Mouse (Mus musculus): ENCODE measurements around the gene Bfar. TPM values are rescaled to one million over a fixed set of nuclear protein-coding genes. Genes with fewer than 3 reads are reported as not detected.
"Not testable (repeated sequence)": the region's sequence is repeated elsewhere in the genome, so short reads cannot be mapped to it uniquely, and the experiment has no call there.

The Bfar gene
- total and polyA plus RNA-seq, 2 experiments from 2014 or later, result 38.3 to 38.9 TPM

DNA sequence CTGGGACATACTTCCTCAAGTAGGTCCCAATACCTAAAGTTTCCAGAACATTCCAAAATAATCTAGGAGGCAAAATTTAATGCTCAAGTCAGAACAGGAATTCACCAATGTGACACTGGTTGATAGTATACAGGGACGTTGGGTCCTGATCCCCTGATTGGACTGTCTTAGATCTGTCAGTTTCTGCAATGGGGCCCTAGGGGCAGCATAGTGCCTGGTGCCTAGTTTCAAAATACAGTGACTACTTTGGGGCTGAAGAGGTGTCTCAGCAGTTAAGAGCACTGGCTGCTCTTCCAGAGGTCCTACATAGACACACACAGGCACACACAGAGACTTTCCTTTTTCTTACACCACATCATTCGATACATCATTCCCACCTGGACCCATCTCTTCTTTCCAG lies 69.2 kb downstream of the Bfar start:
- 79% methylated on average over 2 of the region's 2 CpGs for WGBS
- ATAC-seq (ENCODE audit: low FRiP score) (no peak), DNase-seq (ENCODE audit: low spot score) (no peak)
- H3K27ac ChIP-seq (ENCODE audit: low read depth, low read length), result no peak overlapping the region
- H3K9ac ChIP-seq (replicated peaks; ENCODE audit: low read length, poor library complexity, severe bottlenecking), result no peak overlapping the region
- H3K4me2 ChIP-seq (ENCODE audit: low read depth, low read length, poor library complexity, severe bottlenecking), result no peak overlapping the region
- no peaks in the 10 kb centered on the region for H3K4me1 ChIP-seq (ENCODE audit: insufficient read depth, low read length)
- H3K27me3 ChIP-seq (ENCODE audit: insufficient read depth, low read length), result no peaks in the 10 kb centered on the region
- no peak for TF ChIP-seq CTCF (IDR thresholded peaks at IDR 0.05)
- H3K36me3 ChIP-seq (ENCODE audit: insufficient read depth, low read length), result no peaks in the 10 kb centered on the region
- no peaks in the 10 kb centered on the region for H3K9me3 ChIP-seq (ENCODE audit: low read length)
- H3K4me3 ChIP-seq (ENCODE audit: low read depth, low read length), result no peak overlapping the region

DNA sequence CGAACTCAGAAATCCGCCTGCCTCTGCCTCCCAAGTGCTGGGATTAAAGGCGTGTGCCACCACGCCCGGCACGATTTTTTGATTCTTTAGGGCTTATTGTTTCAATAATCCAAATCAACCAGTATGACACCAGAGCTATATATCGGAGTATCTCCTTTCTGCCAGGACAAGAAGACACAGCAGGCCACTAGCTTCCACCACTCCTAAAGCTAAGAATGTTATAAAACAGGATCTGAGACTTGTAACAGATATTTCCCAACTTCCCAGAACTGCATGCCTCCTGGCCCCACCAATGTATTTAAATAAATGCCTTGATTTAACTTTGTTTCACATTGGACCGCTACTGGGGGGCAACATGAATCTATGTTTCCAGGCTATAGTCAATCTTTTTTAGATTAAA lies 76.0 kb downstream of the Bfar start:
- Histone ChIP-seq H3K36me3 (ENCODE audit: insufficient read depth, low read length) (no peaks in the 10 kb centered on the region), H3K4me1 (ENCODE audit: insufficient read depth, low read length) (no peaks in the 10 kb centered on the region), H3K27ac (ENCODE audit: low read depth, low read length) (no peak overlapping the region), H3K27me3 (ENCODE audit: insufficient read depth, low read length) (no peaks in the 10 kb centered on the region), H3K9me3 (ENCODE audit: low read length) (no peaks in the 10 kb centered on the region), H3K4me3 (ENCODE audit: low read depth, low read length) (no peak overlapping the region), H3K9ac (replicated peaks; ENCODE audit: low read length, poor library complexity, severe bottlenecking) (no peak overlapping the region), H3K4me2 (ENCODE audit: low read depth, low read length, poor library complexity, severe bottlenecking) (no peak overlapping the region)
- WGBS, result 91% methylated on average over 8 of the region's 8 CpGs
- DNase-seq (ENCODE audit: low spot score) (no peak), ATAC-seq (ENCODE audit: low FRiP score) (no peak)
- no peak for TF ChIP-seq CTCF (IDR thresholded peaks at IDR 0.05)

DNA sequence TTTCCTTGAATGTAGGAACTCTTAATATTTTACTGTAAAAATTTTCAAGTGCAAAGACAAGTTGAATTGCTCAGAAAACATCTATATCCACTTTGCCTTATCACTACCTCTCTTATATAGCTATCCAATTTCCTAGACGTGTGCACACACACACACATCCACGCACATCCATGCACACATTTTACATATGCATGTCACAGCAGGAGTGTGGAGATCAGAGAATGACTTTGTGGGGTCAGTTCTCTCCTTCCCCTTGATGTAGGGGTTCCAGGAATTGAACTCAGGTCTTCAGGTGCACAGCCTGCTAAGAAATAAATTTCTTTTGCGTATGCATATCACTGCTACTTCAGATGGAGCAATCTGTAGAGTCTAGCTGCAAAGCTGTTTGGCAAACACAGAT lies 76.5 kb downstream of the Bfar start:
- WGBS, result 67% methylated on average over 3 of the region's 3 CpGs
- H3K4me3 ChIP-seq (ENCODE audit: low read depth, low read length), result no peak overlapping the region
- H3K27ac ChIP-seq (ENCODE audit: low read depth, low read length), result no peak overlapping the region
- no peaks in the 10 kb centered on the region for H3K9me3 ChIP-seq (ENCODE audit: low read length)
- no peaks in the 10 kb centered on the region for H3K4me1 ChIP-seq (ENCODE audit: insufficient read depth, low read length)
- no peak for DNase-seq (ENCODE audit: low spot score)
- no peak for TF ChIP-seq CTCF (IDR thresholded peaks at IDR 0.05)
- no peaks in the 10 kb centered on the region for H3K27me3 ChIP-seq (ENCODE audit: insufficient read depth, low read length)
- H3K36me3 ChIP-seq (ENCODE audit: insufficient read depth, low read length), result no peaks in the 10 kb centered on the region
- H3K4me2 ChIP-seq (ENCODE audit: low read depth, low read length, poor library complexity, severe bottlenecking), result no peak overlapping the region
- no peak for ATAC-seq (ENCODE audit: low FRiP score)
- no peak overlapping the region for H3K9ac ChIP-seq (replicated peaks; ENCODE audit: low read length, poor library complexity, severe bottlenecking)

DNA sequence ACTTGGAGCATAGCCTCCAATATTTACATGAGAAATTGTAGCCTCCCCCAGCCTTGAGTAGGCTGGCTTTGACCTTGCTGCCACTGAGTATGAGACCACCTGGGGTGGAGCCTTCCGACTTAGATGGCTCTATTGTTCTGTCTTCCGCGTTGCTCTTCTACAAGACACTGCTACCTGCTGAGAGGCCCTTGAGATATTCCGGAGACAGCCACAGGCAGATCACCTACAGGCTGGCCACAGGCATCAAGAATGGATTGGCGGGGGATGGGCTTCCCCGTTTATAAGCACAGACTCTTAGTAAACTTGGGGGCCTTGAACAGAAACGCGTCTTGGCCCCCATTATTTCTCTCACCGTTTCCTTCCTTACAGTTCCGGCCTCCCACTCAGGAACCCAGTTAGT lies 77.2 kb downstream of the Bfar start:
- H3K9ac ChIP-seq (replicated peaks; ENCODE audit: low read length, poor library complexity, severe bottlenecking); H3K4me1 ChIP-seq (ENCODE audit: insufficient read depth, low read length); H3K4me3 ChIP-seq (ENCODE audit: low read depth, low read length); H3K27ac ChIP-seq (ENCODE audit: low read depth, low read length); H3K27me3 ChIP-seq (ENCODE audit: insufficient read depth, low read length); H3K36me3 ChIP-seq (ENCODE audit: insufficient read depth, low read length); DNase-seq (ENCODE audit: low spot score); H3K9me3 ChIP-seq (ENCODE audit: low read length); H3K4me2 ChIP-seq (ENCODE audit: low read depth, low read length, poor library complexity, severe bottlenecking); ATAC-seq (ENCODE audit: low FRiP score): not testable (repeated sequence)
- WGBS, result 16% methylated on average over 10 of the region's 10 CpGs

DNA sequence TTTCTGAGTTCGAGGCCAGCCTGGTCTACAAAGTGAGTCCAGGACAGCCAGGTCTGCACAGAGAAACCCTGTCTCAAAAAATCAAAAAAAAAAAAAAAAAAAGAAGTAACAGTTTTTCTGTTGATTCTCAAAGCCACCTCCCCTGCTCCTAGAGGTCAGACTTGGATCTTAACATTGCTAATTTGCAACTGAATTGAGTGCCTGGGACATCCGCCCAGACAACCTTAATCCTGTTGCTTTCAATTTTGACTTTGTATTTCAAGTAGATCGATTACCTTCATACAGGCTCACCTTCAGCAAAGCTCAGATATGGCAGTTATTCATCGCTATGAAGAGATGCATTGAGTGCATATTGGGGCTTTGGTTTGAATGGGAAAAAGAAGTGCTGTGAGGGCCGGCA lies 77.6 kb downstream of the Bfar start:
- H3K4me2 ChIP-seq (ENCODE audit: low read depth, low read length, poor library complexity, severe bottlenecking), result no peak overlapping the region
- no peak overlapping the region for H3K4me3 ChIP-seq (ENCODE audit: low read depth, low read length)
- no peaks in the 10 kb centered on the region for H3K36me3 ChIP-seq (ENCODE audit: insufficient read depth, low read length)
- no peak for TF ChIP-seq CTCF (IDR thresholded peaks at IDR 0.05)
- no peaks in the 10 kb centered on the region for H3K27me3 ChIP-seq (ENCODE audit: insufficient read depth, low read length)
- WGBS, result 49% methylated on average over 5 of the region's 5 CpGs
- no peak overlapping the region for H3K9ac ChIP-seq (replicated peaks; ENCODE audit: low read length, poor library complexity, severe bottlenecking)
- H3K27ac ChIP-seq (ENCODE audit: low read depth, low read length), result no peak overlapping the region
- DNase-seq (ENCODE audit: low spot score) (no peak), ATAC-seq (ENCODE audit: low FRiP score) (no peak)
- no peaks in the 10 kb centered on the region for H3K9me3 ChIP-seq (ENCODE audit: low read length)
- no peaks in the 10 kb centered on the region for H3K4me1 ChIP-seq (ENCODE audit: insufficient read depth, low read length)

DNA sequence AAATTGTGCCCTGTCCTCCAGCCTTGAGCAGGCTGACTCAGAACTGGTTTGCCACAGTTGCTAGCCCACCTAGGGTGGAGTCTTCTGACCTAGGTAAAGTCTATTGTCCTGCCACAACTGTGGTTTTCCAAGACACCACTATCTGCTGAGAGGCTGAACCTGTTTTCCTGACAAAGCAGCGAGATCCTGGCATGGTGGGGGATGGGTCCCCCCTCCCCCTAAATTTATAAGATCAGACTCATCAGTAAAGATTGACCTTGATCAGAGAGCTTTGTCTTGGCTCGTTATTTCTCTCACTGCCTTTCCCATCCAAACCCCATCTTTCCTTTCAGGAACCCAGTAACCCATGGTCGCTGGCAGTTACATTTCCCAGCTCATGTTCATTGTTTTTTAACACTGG lies 78.3 kb downstream of the Bfar start:
- 50% methylated on average over 3 of the region's 3 CpGs for WGBS
- ATAC-seq (ENCODE audit: low FRiP score), result no peak
- H3K4me3 ChIP-seq (ENCODE audit: low read depth, low read length), result no peak overlapping the region

DNA sequence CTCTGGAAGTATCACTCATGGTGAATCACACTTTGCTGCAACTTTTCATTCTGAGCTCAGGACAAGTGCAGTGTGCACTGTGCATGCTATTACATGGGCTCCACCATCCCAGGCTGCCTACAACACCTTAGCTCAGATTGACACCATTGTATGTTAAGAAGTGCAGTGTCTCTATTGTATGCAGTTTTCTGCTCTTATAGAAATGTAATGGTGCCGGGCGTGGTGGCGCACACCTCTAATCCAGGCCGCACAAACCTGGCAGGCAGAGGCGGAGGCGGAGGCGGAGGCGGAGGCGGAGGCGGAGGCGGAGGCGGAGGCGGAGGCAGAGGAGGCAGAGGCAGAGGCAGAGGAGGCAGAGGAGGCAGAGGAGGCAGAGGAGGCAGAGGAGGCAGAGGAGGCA lies 79.0 kb downstream of the Bfar start:
- 95% methylated on average over 12 of the region's 13 CpGs for WGBS
- H3K4me1 ChIP-seq (ENCODE audit: insufficient read depth, low read length), result no peaks in the 10 kb centered on the region

More for the DNA sequence above, 78.3 kb downstream of the Bfar start:
- no peak for TF ChIP-seq CTCF (IDR thresholded peaks at IDR 0.05)
- Histone ChIP-seq H3K9me3 (ENCODE audit: low read length) (no peaks in the 10 kb centered on the region), H3K9ac (replicated peaks; ENCODE audit: low read length, poor library complexity, severe bottlenecking) (no peak overlapping the region), H3K4me2 (ENCODE audit: low read depth, low read length, poor library complexity, severe bottlenecking) (no peak overlapping the region), H3K36me3 (ENCODE audit: insufficient read depth, low read length) (no peaks in the 10 kb centered on the region), H3K27me3 (ENCODE audit: insufficient read depth, low read length) (no peaks in the 10 kb centered on the region), H3K27ac (ENCODE audit: low read depth, low read length) (no peak overlapping the region), H3K4me1 (ENCODE audit: insufficient read depth, low read length) (no peaks in the 10 kb centered on the region)
- DNase-seq (ENCODE audit: low spot score), result no peak

More for the DNA sequence above, 79.0 kb downstream of the Bfar start:
- no peaks in the 10 kb centered on the region for H3K27me3 ChIP-seq (ENCODE audit: insufficient read depth, low read length)
- no peak overlapping the region for H3K4me3 ChIP-seq (ENCODE audit: low read depth, low read length)
- H3K27ac ChIP-seq (ENCODE audit: low read depth, low read length), result no peak overlapping the region
- no peak for TF ChIP-seq CTCF (IDR thresholded peaks at IDR 0.05)
- DNase-seq (ENCODE audit: low spot score) (no peak), ATAC-seq (ENCODE audit: low FRiP score) (no peak)
- H3K9ac ChIP-seq (replicated peaks; ENCODE audit: low read length, poor library complexity, severe bottlenecking), result no peak overlapping the region
- no peaks in the 10 kb centered on the region for H3K9me3 ChIP-seq (ENCODE audit: low read length)
- no peaks in the 10 kb centered on the region for H3K36me3 ChIP-seq (ENCODE audit: insufficient read depth, low read length)
- no peak overlapping the region for H3K4me2 ChIP-seq (ENCODE audit: low read depth, low read length, poor library complexity, severe bottlenecking)

Other genes with a start within 250 kb of the Bfar start
- gene Parn, start 3.7 kb upstream of the Bfar start, total RNA-seq (2014; rRNA removed), result 11.8 and 14.8 TPM in 2 replicates
- 28.0 and 29.3 TPM in 2 replicates for gene Parn, start 3.7 kb upstream of the Bfar start, polyA plus RNA-seq (2015; fragmentation: Nextera tagmentation; extraction: Ambion mirVana)
- 3.1 and 5.4 TPM in 2 replicates for gene 3110001I22Rik, start 71 bp downstream of the Bfar start, total RNA-seq (2014; rRNA removed)
- gene 3110001I22Rik, start 71 bp downstream of the Bfar start, polyA plus RNA-seq (2015; fragmentation: Nextera tagmentation; extraction: Ambion mirVana), result 3.2 and 4.0 TPM in 2 replicates
- gene Pla2g10, start 59.1 kb downstream of the Bfar start, total RNA-seq (2014; rRNA removed), result not detected in 2 replicates
- gene Pla2g10, start 59.1 kb downstream of the Bfar start, polyA plus RNA-seq (2015; fragmentation: Nextera tagmentation; extraction: Ambion mirVana), result not detected in 2 replicates
- 77.5 and 85.5 TPM in 2 replicates for gene Rrn3, start 108.8 kb downstream of the Bfar start, total RNA-seq (2014; rRNA removed)
- 74.6 and 80.8 TPM in 2 replicates for gene Rrn3, start 108.8 kb downstream of the Bfar start, polyA plus RNA-seq (2015; fragmentation: Nextera tagmentation; extraction: Ambion mirVana)
- gene Ntan1, start 147.0 kb downstream of the Bfar start, total RNA-seq (2014; rRNA removed), result 148 and 162 TPM in 2 replicates
- 224 and 237 TPM in 2 replicates for gene Ntan1, start 147.0 kb downstream of the Bfar start, polyA plus RNA-seq (2015; fragmentation: Nextera tagmentation; extraction: Ambion mirVana)
- gene Pdxdc1, start 231.3 kb downstream of the Bfar start, total RNA-seq (2014; rRNA removed), result 77.1 and 86.5 TPM in 2 replicates
- 59.6 and 65.8 TPM in 2 replicates for gene Pdxdc1, start 231.3 kb downstream of the Bfar start, polyA plus RNA-seq (2015; fragmentation: Nextera tagmentation; extraction: Ambion mirVana)
- 53.9 and 58.3 TPM in 2 replicates for gene Mpv17l, start 231.3 kb downstream of the Bfar start, total RNA-seq (2014; rRNA removed)
- gene Mpv17l, start 231.3 kb downstream of the Bfar start, polyA plus RNA-seq (2015; fragmentation: Nextera tagmentation; extraction: Ambion mirVana), result 50.9 and 52.8 TPM in 2 replicates

Measured in midbrain, postnatal 0 days (tissue).